Mouse (Mus musculus) CH12.LX (cell line): ENCODE measurements at regions not wholly inside any gene's neighbourhood (a gene's known extent, or its start where the extent isn't known, plus 50 kb on each side); places are given as distances from the start of the nearest gene placed in this dataset.

Experiments used
- DNase-seq: peaks from one replicate; pipeline ENCODE4 v3.0.0-alpha.2; 2013; ENCODE audit errors: extremely low read depth
- H3K27ac ChIP-seq: 2 replicates; pipeline ENCODE4 v1.5.1; 2012; ENCODE audit warnings: low read depth, mild to moderate bottlenecking, control low read depth, moderate library complexity; ENCODE audit not compliant: insufficient read depth
- H3K27me3 ChIP-seq: replicated peaks from 2 replicates; pipeline ENCODE3; 2012; ENCODE audit warnings: inconsistent platforms
- H3K36me3 ChIP-seq, 2 experiments: replicated peaks in 1 of 2; 2 replicates each; pipeline versions ENCODE3 to v1.6.1; 2012; ENCODE audit warnings: inconsistent platforms in 1 of 2, low read length in 1 of 2, mild to moderate bottlenecking in 1 of 2, mixed read lengths in 1 of 2, moderate library complexity in 1 of 2; ENCODE audit not compliant: control insufficient read depth in 1 of 2, insufficient read depth in 1 of 2
- H3K4me1 ChIP-seq, 2 experiments: 2 replicates each; pipeline ENCODE4 v1.6.1; 2012; ENCODE audit warnings: inconsistent platforms in 1 of 2, moderate library complexity in 1 of 2; ENCODE audit not compliant: insufficient read depth in 2 of 2, control insufficient read depth in 1 of 2
- H3K4me2 ChIP-seq: 2 replicates; pipeline ENCODE4 v1.6.1; 2012; ENCODE audit warnings: low read depth, mild to moderate bottlenecking, control low read depth; ENCODE audit not compliant: poor library complexity, insufficient read depth, severe bottlenecking
- H3K4me3 ChIP-seq, 3 experiments: fragments of 150-350 bp in 1 of 3; sonication (generic) in 1 of 3; replicated peaks in 1 of 3; 2 replicates each; pipeline versions ENCODE3 to v1.5.1; 2011 to 2012; ENCODE audit warnings: low read depth in 2 of 3, low read length in 2 of 3, mild to moderate bottlenecking in 2 of 3, moderate library complexity in 2 of 3, control low read depth in 1 of 3, improper control_type of control experiment in 1 of 3, inconsistent platforms in 1 of 3, mixed read lengths in 1 of 3; ENCODE audit not compliant: poor library complexity in 1 of 3
- H3K79me2 ChIP-seq: replicated peaks from 2 replicates; pipeline ENCODE4 v1.6.1; 2012; ENCODE audit warnings: mild to moderate bottlenecking, moderate library complexity; ENCODE audit not compliant: control insufficient read depth, poor library complexity, insufficient read depth, severe bottlenecking; ENCODE audit errors: extremely low read depth
- H3K9ac ChIP-seq: 2 replicates; pipeline ENCODE4 v1.6.1; 2012; ENCODE audit warnings: low read depth, mild to moderate bottlenecking, control low read depth, moderate library complexity; ENCODE audit not compliant: insufficient read depth
- H3K9me3 ChIP-seq: replicated peaks from 2 replicates; pipeline ENCODE3; 2012; ENCODE audit warnings: low read length, inconsistent platforms, mixed read lengths
- BHLHE40 ChIP-seq: IDR thresholded peaks from 2 replicates; pipeline ENCODE4 v1.6.1; 2011; ENCODE audit warnings: mild to moderate bottlenecking, low read depth, low read length, improper control_type of control experiment
- CTCF ChIP-seq, 2 experiments: IDR thresholded peaks in 1 of 2; conservative IDR thresholded peaks in 1 of 2; 2 replicates each; pipeline ENCODE4 v1.5.1; 2011 to 2012; ENCODE audit warnings: low read depth in 2 of 2, low read length in 2 of 2, improper control_type of control experiment in 1 of 2, inconsistent platforms in 1 of 2, mild to moderate bottlenecking in 1 of 2, moderate library complexity in 1 of 2
- E2F4 ChIP-seq: IDR thresholded peaks from 2 replicates; pipeline ENCODE4 v1.6.1; 2011; ENCODE audit warnings: low read depth, low read length, improper control_type of control experiment; ENCODE audit not compliant: insufficient replicate concordance
- ELF1 ChIP-seq: IDR thresholded peaks from 2 replicates; pipeline ENCODE4 v1.6.1; 2014; ENCODE audit warnings: low read depth, mild to moderate bottlenecking, inconsistent platforms, low read length, improper control_type of control experiment
- JUN ChIP-seq: IDR thresholded peaks from 2 replicates; pipeline ENCODE4 v1.6.1; 2011; ENCODE audit warnings: low read depth, mild to moderate bottlenecking, low read length, improper control_type of control experiment, moderate library complexity; ENCODE audit not compliant: insufficient read depth
- MAFK ChIP-seq: IDR thresholded peaks from 2 replicates; pipeline ENCODE4 v1.6.1; 2011; ENCODE audit warnings: low read length, improper control_type of control experiment; ENCODE audit not compliant: insufficient replicate concordance
- MAZ ChIP-seq: IDR thresholded peaks from 2 replicates; pipeline ENCODE4 v1.6.1; 2012; ENCODE audit warnings: low read depth, mild to moderate bottlenecking, inconsistent platforms, low read length, improper control_type of control experiment, moderate library complexity
- NRF1 ChIP-seq: IDR thresholded peaks from 2 replicates; pipeline ENCODE4 v1.6.1; 2014; ENCODE audit warnings: low read depth, mild to moderate bottlenecking, inconsistent platforms, low read length, improper control_type of control experiment, moderate library complexity
- RCOR1 ChIP-seq: conservative IDR thresholded peaks from 2 replicates; pipeline ENCODE4 v1.6.1; 2012; ENCODE audit warnings: low read depth, mild to moderate bottlenecking, inconsistent platforms, low read length, improper control_type of control experiment
- SIN3A ChIP-seq: IDR thresholded peaks from 2 replicates; pipeline ENCODE4 v1.6.1; 2012; ENCODE audit warnings: low read length, improper control_type of control experiment, inconsistent platforms
- SMC3 ChIP-seq: IDR thresholded peaks from 2 replicates; pipeline ENCODE4 v1.6.1; 2011; ENCODE audit warnings: low read depth, low read length, improper control_type of control experiment
- USF2 ChIP-seq: conservative IDR thresholded peaks from 2 replicates; pipeline ENCODE4 v1.6.1; 2011; ENCODE audit warnings: low read depth, low read length, improper control_type of control experiment
- ZNF384 ChIP-seq: IDR thresholded peaks from 2 replicates; pipeline ENCODE4 v1.6.1; 2012; ENCODE audit warnings: low read depth, low read length, improper control_type of control experiment, inconsistent platforms
- dilution Hi-C: fragments of 300-500 bp; cut with MboI; formaldehyde crosslinking; loops from 2 replicates; pipeline ENCODE4 v1.14.3; 2020; ENCODE audit warnings: low sequenced_read_pairs; ENCODE audit not compliant: extremely low pct_unique_long_range_greater_than_20kb, extremely low pct_ligation_motif_present
- in situ Hi-C: fragments of 300-500 bp; cut with MboI; formaldehyde crosslinking; loops from 3 replicates; pipeline ENCODE4 v1.14.3; 2019; ENCODE audit warnings: low sequenced_read_pairs, low pct_ligation_motif_present, low pct_unique_long_range_greater_than_20kb, mixed read lengths

- dilution Hi-C loops (no loop called here), in situ Hi-C loops (no loop called here)
- no peak overlapping the region for H3K4me2 ChIP-seq
- H3K27me3 ChIP-seq, result peaks cover 1% of the 10 kb centered on the region
- H3K27ac ChIP-seq, result no peak overlapping the region
- no peak overlapping the region for H3K9ac ChIP-seq
- TF ChIP-seq USF2 (no peak), E2F4 (no peak), SIN3A (no peak), MAFK (no peak), ZNF384 (no peak), JUN (no peak), MAZ (no peak), RCOR1 (no peak)
- no peaks in the 10 kb centered on the region for H3K4me1 ChIP-seq
- no peaks in the 10 kb centered on the region for H3K36me3 ChIP-seq
- H3K4me3 ChIP-seq, result no peak overlapping the region
- no peaks in the 10 kb centered on the region for H3K9me3 ChIP-seq
- no peak for DNase-seq
- no peaks in the 10 kb centered on the region for H3K79me2 ChIP-seq
These were observed 234.0 kb upstream of the Ttc29 start for GRCm38 (mm10) chr8:77979106-77979505.

DNA sequence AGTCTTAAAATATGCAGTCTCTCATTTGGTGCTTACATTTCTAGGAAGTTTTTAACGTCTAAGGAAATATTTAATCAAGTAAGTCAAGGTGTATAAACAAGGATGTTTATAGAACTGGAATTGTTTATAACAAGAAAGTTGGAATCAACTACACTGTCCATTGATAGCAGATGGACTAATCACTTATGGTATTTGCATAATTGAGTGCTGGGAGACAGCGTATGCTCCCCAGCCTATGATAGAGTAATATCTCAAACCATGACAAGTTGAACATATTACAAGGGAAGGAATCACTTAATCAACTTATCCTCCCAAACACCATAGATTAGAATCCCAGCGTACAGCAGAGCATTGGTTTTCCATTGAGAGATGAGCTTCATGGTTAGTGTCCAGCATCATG lies 232.4 kb upstream of the Ttc29 start:
- H3K4me1 ChIP-seq, result no peaks in the 10 kb centered on the region
- no peak overlapping the region for H3K27ac ChIP-seq
- H3K4me2 ChIP-seq, result no peak overlapping the region
- H3K36me3 ChIP-seq, result no peaks in the 10 kb centered on the region
- H3K9me3 ChIP-seq, result no peaks in the 10 kb centered on the region
- dilution Hi-C loops (no loop called here), in situ Hi-C loops (no loop called here)
- no peaks in the 10 kb centered on the region for H3K79me2 ChIP-seq
- peaks cover 1% of the 10 kb centered on the region for H3K27me3 ChIP-seq
- H3K4me3 ChIP-seq, result no peak overlapping the region
- DNase-seq, result no peak
- TF ChIP-seq ELF1, result no peak
- TF ChIP-seq BHLHE40, result no peak
- TF ChIP-seq USF2, result no peak
- no peak for TF ChIP-seq CTCF (conservative IDR thresholded peaks at IDR 0.05 in 1 of 2, IDR thresholded peaks at IDR 0.05 in 1 of 2; ENCODE audit: low read depth in 2 of 2, low read length in 2 of 2)
- no peak for TF ChIP-seq NRF1
- H3K9ac ChIP-seq, result no peak overlapping the region

DNA sequence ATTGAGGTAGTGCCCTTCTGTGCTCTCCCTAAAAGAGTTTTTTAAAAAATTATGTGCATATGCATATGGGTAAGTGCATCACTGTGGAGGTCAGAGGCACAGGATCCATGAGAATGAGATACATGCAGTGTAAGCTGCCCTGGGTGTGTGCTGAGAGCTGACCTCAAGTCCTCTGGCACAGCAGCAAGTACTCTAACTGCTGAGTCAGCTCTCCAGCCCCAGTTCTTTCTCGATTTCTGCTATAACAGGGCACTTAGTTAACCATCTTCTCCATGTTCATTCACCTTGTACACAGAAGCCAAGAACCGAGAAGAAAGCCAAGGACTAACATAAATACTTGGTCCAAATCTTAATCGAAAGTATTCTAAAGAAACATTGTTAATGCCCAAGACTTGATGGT lies 231.1 kb upstream of the Ttc29 start:
- H3K4me2 ChIP-seq, result no peak overlapping the region
- DNase-seq, result no peak
- H3K9me3 ChIP-seq, result no peaks in the 10 kb centered on the region
- no peak overlapping the region for H3K9ac ChIP-seq
- in situ Hi-C loops, result no loop called here
- peak; percentile 81 for TF ChIP-seq MAFK
- TF ChIP-seq SMC3, result no peak
- dilution Hi-C loops, result no loop called here
- no peaks in the 10 kb centered on the region for H3K79me2 ChIP-seq
- no peak overlapping the region for H3K4me3 ChIP-seq
- H3K4me1 ChIP-seq, result no peaks in the 10 kb centered on the region
- H3K27me3 ChIP-seq, result peaks cover 1% of the 10 kb centered on the region
- H3K36me3 ChIP-seq, result no peaks in the 10 kb centered on the region
- H3K27ac ChIP-seq, result no peak overlapping the region
